Mouse (Mus musculus): ENCODE measurements at regions not wholly inside any gene's neighbourhood (a gene's known extent, or its start where the extent isn't known, plus 50 kb on each side); places are given as distances from the start of the nearest gene placed in this dataset.
A peak's percentile ranks its signal among the peaks of the same experiment; 100 is the strongest.
"Not testable (repeated sequence)": the region's sequence is repeated elsewhere in the genome, so short reads cannot be mapped to it uniquely, and the experiment has no call there.

GRCm38 (mm10) chr6:6384441-6384840, 167.5 kb upstream of the Slc25a13 start:
- H3K9me3 ChIP-seq, result no peaks in the 10 kb centered on the region
- no peaks in the 10 kb centered on the region for H3K36me3 ChIP-seq
- H3K27ac ChIP-seq, result no peak overlapping the region
- 75% methylated on average over 6 of the region's 6 CpGs for WGBS
- no peaks in the 10 kb centered on the region for H3K4me1 ChIP-seq
- no peaks in the 10 kb centered on the region for H3K27me3 ChIP-seq
- no peak overlapping the region for H3K9ac ChIP-seq
- no peak overlapping the region for H3K4me3 ChIP-seq
- ATAC-seq (ENCODE audit: borderline replicate concordance, extremely low read depth, low FRiP score, low TSS enrichment), result no peak
- no peak overlapping the region for H3K4me2 ChIP-seq

GRCm38 (mm10) chr6:6372421-6372820, 155.4 kb upstream of the Slc25a13 start:
- Histone ChIP-seq H3K9ac (no peak overlapping the region), H3K4me3 (no peak overlapping the region), H3K27me3 (no peaks in the 10 kb centered on the region), H3K27ac (no peak overlapping the region), H3K36me3 (no peaks in the 10 kb centered on the region), H3K4me1 (0 out of 2 replicates have a peak, but pooled peaks cover 3% of the 10 kb centered on the region), H3K4me2 (no peak overlapping the region), H3K9me3 (no peaks in the 10 kb centered on the region)
- 89% methylated on average over 3 of the region's 3 CpGs for WGBS
- no peak for ATAC-seq (ENCODE audit: borderline replicate concordance, extremely low read depth, low FRiP score, low TSS enrichment)

DNA sequence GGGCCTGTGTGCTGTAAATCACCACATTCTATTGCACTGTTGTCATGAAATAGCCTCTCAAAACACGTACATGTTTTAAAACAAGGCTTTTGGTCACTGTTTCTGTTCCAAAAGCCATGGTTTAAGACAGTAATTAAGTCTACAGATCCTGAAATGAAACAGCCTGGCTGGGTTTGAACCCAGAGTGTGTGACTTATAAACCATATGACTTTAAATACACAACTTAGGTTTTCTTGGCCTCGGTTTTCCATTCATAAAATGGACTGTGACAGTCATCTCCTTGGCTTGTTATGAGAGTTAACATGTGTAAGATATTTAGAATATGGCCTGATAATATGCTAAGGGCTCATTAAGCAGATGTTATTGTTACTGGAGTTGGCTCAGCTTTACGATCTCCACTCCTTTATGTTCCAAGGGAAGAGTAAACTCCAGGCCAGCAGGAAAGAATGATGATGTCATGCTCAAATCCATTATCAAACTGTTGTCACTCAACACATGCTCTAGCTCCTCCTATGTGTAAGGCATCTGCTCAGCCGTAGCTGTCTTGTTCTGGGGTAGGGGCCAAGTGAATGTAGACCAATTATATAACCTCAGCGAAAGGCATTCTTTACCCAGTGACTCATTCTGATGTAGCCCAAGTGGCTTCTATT, 154.6 kb upstream of the Slc25a13 start:
- ATAC-seq (ENCODE audit: borderline replicate concordance, extremely low read depth, low FRiP score, low TSS enrichment), result peak; percentile 94
- Histone ChIP-seq H3K9ac (no peak overlapping the region), H3K4me1 (0 out of 2 replicates have a peak, but pooled peaks cover 3% of the 10 kb centered on the region), H3K36me3 (no peaks in the 10 kb centered on the region), H3K27me3 (no peaks in the 10 kb centered on the region), H3K9me3 (no peaks in the 10 kb centered on the region), H3K4me3 (no peak overlapping the region), H3K4me2 (no peak overlapping the region), H3K27ac (no peak overlapping the region)
- WGBS, result 41% methylated on average over 5 of the region's 5 CpGs

DNA sequence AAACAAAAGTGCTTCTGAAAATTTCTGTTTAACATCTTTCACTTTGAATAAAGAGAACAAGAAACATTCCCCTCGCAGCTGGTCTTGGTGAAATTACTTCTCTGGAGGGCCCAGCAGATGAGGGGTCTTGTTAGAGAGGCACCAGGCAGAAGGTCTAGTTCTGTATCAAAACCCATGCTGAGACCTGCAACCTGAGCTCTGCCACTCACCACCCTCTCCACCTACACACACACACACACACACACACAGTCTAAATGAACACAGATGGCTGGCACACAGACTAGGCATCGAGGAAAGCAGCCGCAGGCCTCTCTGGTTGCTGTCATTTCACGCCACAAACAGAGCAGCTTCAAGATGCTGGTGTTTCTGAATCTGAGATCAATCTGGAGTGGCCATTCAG, 147.1 kb upstream of the Slc25a13 start:
- Histone ChIP-seq H3K36me3 (no peaks in the 10 kb centered on the region), H3K27ac (no peak overlapping the region), H3K9me3 (no peaks in the 10 kb centered on the region), H3K9ac (no peak overlapping the region), H3K4me3 (no peak overlapping the region), H3K4me1 (no peaks in the 10 kb centered on the region), H3K27me3 (no peaks in the 10 kb centered on the region), H3K4me2 (no peak overlapping the region)
- 49% methylated on average over 4 of the region's 4 CpGs for WGBS
- ATAC-seq (ENCODE audit: borderline replicate concordance, extremely low read depth, low FRiP score, low TSS enrichment), result no peak

DNA sequence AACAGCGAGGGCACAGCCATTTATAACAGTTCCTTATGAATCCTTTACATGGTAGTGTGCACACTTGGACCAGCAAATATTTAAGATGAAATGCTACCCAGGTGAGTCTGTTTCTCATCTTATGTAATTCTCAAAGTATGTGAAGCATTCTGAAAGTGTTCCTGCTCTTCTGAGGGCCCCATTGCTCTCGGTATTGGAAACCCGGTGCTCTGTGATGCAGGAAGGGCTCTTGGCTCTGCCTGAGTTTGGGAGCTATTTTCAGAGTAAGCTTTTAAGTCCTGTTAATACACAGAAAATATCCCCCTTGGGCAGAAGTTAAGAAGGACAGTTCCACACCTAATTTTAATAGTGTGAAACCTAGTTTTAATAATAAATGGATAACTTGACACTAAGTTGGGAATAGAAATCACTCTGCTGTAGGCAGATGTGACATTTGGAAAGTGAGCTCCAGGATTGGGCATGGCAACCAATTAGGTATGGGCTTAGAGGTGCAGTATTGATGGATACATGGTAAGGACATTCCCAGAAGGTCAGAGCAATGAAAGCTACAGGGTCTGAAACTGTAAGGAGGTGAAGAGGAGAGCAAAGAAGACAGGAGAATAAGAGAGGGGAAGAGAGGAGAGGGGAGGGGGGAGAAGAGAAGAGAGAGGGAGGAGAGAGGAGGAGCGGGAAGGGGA, 145.8 kb upstream of the Slc25a13 start:
- Histone ChIP-seq H3K27me3 (no peaks in the 10 kb centered on the region), H3K4me1 (no peaks in the 10 kb centered on the region), H3K36me3 (no peaks in the 10 kb centered on the region), H3K4me2 (no peak overlapping the region), H3K9ac (no peak overlapping the region), H3K27ac (peak overlapping the region; percentile 55; the same call in 1 of the 2 replicates), H3K4me3 (no peak overlapping the region), H3K9me3 (no peaks in the 10 kb centered on the region)
- ATAC-seq (ENCODE audit: borderline replicate concordance, extremely low read depth, low FRiP score, low TSS enrichment), result no peak
- WGBS, result 58% methylated on average over 4 of the region's 4 CpGs

DNA sequence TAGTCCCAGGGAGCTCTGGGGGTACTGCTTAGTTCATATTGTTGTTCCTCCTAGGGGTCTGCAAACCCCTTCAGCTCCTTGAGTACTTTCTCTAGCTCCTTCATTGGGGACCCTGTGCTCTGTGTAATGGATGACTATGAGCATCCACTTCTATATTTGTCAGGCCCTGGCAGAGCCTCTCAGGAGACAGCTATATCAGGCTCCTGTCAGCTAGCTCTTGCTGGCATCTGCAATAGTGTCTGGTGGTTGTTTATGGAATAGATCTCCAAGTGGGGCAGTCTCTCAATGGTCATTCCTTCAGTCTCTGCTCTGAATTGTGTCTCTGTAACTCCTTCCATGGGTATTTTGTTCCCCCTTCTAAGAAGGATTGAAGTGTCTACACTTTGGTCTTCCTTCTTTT, 144.2 kb upstream of the Slc25a13 start:
- not testable (repeated sequence) for H3K27me3 ChIP-seq; H3K9ac ChIP-seq; H3K27ac ChIP-seq; ATAC-seq (ENCODE audit: borderline replicate concordance, extremely low read depth, low FRiP score, low TSS enrichment); H3K4me2 ChIP-seq; H3K4me1 ChIP-seq; H3K36me3 ChIP-seq; H3K9me3 ChIP-seq; H3K4me3 ChIP-seq

GRCm38 (mm10) chr6:6357477-6357876, 140.5 kb upstream of the Slc25a13 start:
- no peaks in the 10 kb centered on the region for H3K4me1 ChIP-seq
- H3K27ac ChIP-seq, result no peak overlapping the region
- no peaks in the 10 kb centered on the region for H3K9me3 ChIP-seq
- ATAC-seq (ENCODE audit: borderline replicate concordance, extremely low read depth, low FRiP score, low TSS enrichment), result no peak
- H3K36me3 ChIP-seq, result no peaks in the 10 kb centered on the region
- no peak overlapping the region for H3K4me3 ChIP-seq
- H3K4me2 ChIP-seq, result no peak overlapping the region
- 31% methylated on average over 2 of the region's 2 CpGs for WGBS
- H3K9ac ChIP-seq, result no peak overlapping the region
- H3K27me3 ChIP-seq, result no peaks in the 10 kb centered on the region

DNA sequence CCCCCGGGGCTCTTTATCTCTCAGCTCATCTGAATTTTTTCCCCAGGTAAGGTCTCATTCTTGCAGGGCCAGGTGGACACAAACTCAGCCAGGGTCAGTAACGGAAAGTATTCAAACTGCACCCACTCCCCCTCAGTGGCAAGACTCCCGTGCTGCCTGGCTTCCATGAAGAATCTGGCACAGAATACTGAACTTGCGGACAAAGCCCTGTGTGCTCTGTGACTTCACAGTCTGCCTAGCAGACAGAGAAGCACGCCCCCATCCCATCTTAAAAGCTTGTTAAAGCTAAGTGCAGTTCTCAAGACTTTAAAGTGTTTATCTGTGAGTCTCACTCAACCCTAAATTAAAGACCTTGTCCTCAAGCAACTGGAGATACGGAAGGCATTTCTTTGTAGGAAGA, 140.0 kb upstream of the Slc25a13 start:
- no peak for ATAC-seq (ENCODE audit: borderline replicate concordance, extremely low read depth, low FRiP score, low TSS enrichment)
- Histone ChIP-seq H3K9ac (no peak overlapping the region), H3K27ac (no peak overlapping the region), H3K9me3 (no peaks in the 10 kb centered on the region), H3K36me3 (no peaks in the 10 kb centered on the region), H3K27me3 (no peaks in the 10 kb centered on the region), H3K4me1 (no peaks in the 10 kb centered on the region), H3K4me3 (no peak overlapping the region), H3K4me2 (no peak overlapping the region)
- WGBS, result 49% methylated on average over 6 of the region's 6 CpGs

DNA sequence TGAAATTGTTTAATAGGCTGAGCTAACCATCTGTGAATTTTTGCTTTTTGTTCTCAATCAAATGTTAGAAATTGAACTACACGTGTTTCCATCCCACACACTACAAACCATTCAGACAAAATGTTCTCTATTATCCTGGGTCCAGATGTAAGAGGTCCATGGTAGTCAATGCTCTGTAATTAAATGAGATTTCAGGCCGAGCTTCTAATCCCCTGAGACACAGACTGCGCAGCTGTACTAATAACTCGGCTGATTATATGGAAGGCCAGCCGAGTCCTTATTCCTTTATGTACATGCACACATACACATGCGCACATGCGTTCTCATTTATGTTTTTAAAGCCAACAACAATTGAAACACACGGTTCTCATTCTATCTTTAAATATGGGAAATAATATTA, 118.3 kb upstream of the Slc25a13 start:
- 87% methylated on average over 8 of the region's 8 CpGs for WGBS
- H3K9ac ChIP-seq, result no peak overlapping the region
- H3K36me3 ChIP-seq, result no peaks in the 10 kb centered on the region
- no peak overlapping the region for H3K27ac ChIP-seq
- H3K4me3 ChIP-seq, result no peak overlapping the region
- ATAC-seq (ENCODE audit: borderline replicate concordance, extremely low read depth, low FRiP score, low TSS enrichment), result no peak
- no peaks in the 10 kb centered on the region for H3K9me3 ChIP-seq
- H3K27me3 ChIP-seq, result no peaks in the 10 kb centered on the region
- H3K4me1 ChIP-seq, result no peaks in the 10 kb centered on the region
- no peak overlapping the region for H3K4me2 ChIP-seq

DNA sequence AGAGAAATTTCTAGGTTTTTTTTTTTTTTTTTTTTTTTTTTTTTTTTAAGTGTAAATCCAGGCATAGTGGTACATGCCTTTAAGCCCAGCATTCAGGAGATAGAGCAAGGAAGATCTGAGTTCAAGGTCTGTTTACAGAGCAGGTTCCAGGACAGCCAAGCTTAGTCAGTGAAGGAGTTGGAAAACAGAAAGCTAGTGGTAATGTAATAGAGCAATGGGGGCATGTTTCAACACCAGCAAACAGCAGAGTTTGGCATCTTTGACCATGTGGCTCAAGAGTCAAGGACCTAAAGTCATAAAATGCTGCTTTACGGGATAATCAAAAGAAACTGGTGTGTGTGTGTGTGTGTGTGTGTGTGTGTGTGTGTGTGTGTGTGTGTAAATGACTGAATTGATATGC, 113.3 kb upstream of the Slc25a13 start:
- H3K4me2 ChIP-seq, result no peak overlapping the region
- 94% methylated on average over 1 of the region's 1 CpGs for WGBS

DNA sequence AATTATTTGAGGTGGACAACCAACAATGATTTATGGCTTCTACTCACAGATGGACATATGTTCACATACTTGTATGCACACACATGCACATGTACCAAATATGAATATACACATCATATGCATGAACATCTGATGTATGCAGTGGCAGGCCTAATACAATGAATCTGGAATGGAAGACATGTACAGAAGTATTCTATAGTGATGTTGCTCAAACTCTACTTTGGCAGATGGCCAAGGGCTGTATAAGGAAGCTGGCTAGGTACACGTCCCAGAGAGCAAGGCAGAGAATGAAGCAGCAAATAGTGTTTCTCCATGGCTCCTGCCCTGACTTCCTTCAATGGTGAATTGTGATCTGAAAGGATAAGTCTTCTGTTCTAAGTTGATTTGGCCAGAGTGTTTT, 108.5 kb upstream of the Slc25a13 start:
- Histone ChIP-seq H3K27ac (no peak overlapping the region), H3K4me1 (no peaks in the 10 kb centered on the region)
- 9% methylated on average over 1 of the region's 1 CpGs for WGBS

More for the DNA sequence above, 113.3 kb upstream of the Slc25a13 start:
- Histone ChIP-seq H3K4me3 (no peak overlapping the region), H3K27ac (no peak overlapping the region), H3K9ac (no peak overlapping the region), H3K9me3 (no peaks in the 10 kb centered on the region), H3K36me3 (no peaks in the 10 kb centered on the region), H3K4me1 (no peaks in the 10 kb centered on the region), H3K27me3 (no peaks in the 10 kb centered on the region)
- ATAC-seq (ENCODE audit: borderline replicate concordance, extremely low read depth, low FRiP score, low TSS enrichment), result no peak

GRCm38 (mm10) chr6:6316725-6317124, 99.8 kb upstream of the Slc25a13 start:
- WGBS, result 76% methylated on average over 4 of the region's 4 CpGs
- Histone ChIP-seq H3K4me2 (no peak overlapping the region), H3K9me3 (no peaks in the 10 kb centered on the region), H3K36me3 (no peaks in the 10 kb centered on the region), H3K27me3 (no peaks in the 10 kb centered on the region), H3K9ac (no peak overlapping the region), H3K4me1 (no peaks in the 10 kb centered on the region), H3K4me3 (no peak overlapping the region), H3K27ac (no peak overlapping the region)
- no peak for ATAC-seq (ENCODE audit: borderline replicate concordance, extremely low read depth, low FRiP score, low TSS enrichment)

More for the DNA sequence above, 108.5 kb upstream of the Slc25a13 start:
- Histone ChIP-seq H3K4me2 (no peak overlapping the region), H3K4me3 (no peak overlapping the region), H3K36me3 (no peaks in the 10 kb centered on the region), H3K9me3 (no peaks in the 10 kb centered on the region), H3K27me3 (no peaks in the 10 kb centered on the region), H3K9ac (no peak overlapping the region)
- no peak for ATAC-seq (ENCODE audit: borderline replicate concordance, extremely low read depth, low FRiP score, low TSS enrichment)

All from lung, embryonic 15.5 days (tissue).